Comparison of ENCODE assay signal across 10 mouse cellular contexts in genomic region chr12:74516527-74516926, GRCm38 (mm10).
DNase-seq lines count a peak whose midpoint lies in the region; ATAC-seq and TF ChIP-seq lines count a peak whose summit lies in the region.
"Had no signal": no experiment of that assay in that cellular context is flagged by ENCODE, and none has a peak within 500 bp of the region (broad histone marks: within the 10 kb centered on the region; RNA-seq: fewer than 3 reads in every experiment).

No protein-coding gene starts in this region.

- no peak for DNase-seq in midbrain, embryonic 11.5 days (ENCODE audit: low spot score, missing footprints)
- DNase-seq in left cerebral cortex, postnatal 10 days (ENCODE audit: extremely low spot score in 1 of 2, low spot score in 2 of 2), result peak; percentile 36 to 39
- DNase-seq in right cerebral cortex, postnatal 4 days, result peak; percentile 7
- no peak for DNase-seq in spleen, postnatal 10 days (ENCODE audit: low spot score in 2 of 2)
- no peak for DNase-seq in lung, adult 2 months

- no peak overlapping the region for H3K27ac ChIP-seq in midbrain, embryonic 13.5 days
- H3K27ac ChIP-seq in midbrain, embryonic 11.5 days (ENCODE audit: low read depth, low read length), result no peak overlapping the region
- no peak overlapping the region for H3K27ac ChIP-seq in hindbrain, embryonic 15.5 days (replicated peaks)
- H3K27ac ChIP-seq: heart, embryonic 13.5 days; neural tube, embryonic 12.5 days had no signal

- no peaks in the 10 kb centered on the region for H3K9me3 ChIP-seq in midbrain, embryonic 13.5 days
- no peaks in the 10 kb centered on the region for H3K9me3 ChIP-seq in midbrain, embryonic 11.5 days (ENCODE audit: control insufficient read depth, low read length)
- no peaks in the 10 kb centered on the region for H3K9me3 ChIP-seq in hindbrain, embryonic 15.5 days
- H3K9me3 ChIP-seq: heart, embryonic 13.5 days; neural tube, embryonic 12.5 days had no signal

- no peaks in the 10 kb centered on the region for H3K4me1 ChIP-seq in midbrain, embryonic 13.5 days (replicated peaks)
- no peaks in the 10 kb centered on the region for H3K4me1 ChIP-seq in midbrain, embryonic 11.5 days (ENCODE audit: control insufficient read depth, insufficient read depth, low read length)
- no peaks in the 10 kb centered on the region for H3K4me1 ChIP-seq in hindbrain, embryonic 15.5 days (replicated peaks)
- no peaks in the 10 kb centered on the region for H3K4me1 ChIP-seq in lung, adult 2 months (ENCODE audit: control insufficient read depth, insufficient read depth, low read length)
- H3K4me1 ChIP-seq: heart, embryonic 13.5 days; neural tube, embryonic 12.5 days had no signal

- no peak overlapping the region for H3K4me3 ChIP-seq in midbrain, embryonic 13.5 days (replicated peaks)
- no peak overlapping the region for H3K4me3 ChIP-seq in midbrain, embryonic 11.5 days (ENCODE audit: low read depth, low read length)
- H3K4me3 ChIP-seq in hindbrain, embryonic 15.5 days, result no peak overlapping the region
- no peak overlapping the region for H3K4me3 ChIP-seq in lung, adult 2 months (replicated peaks; ENCODE audit: extremely low read depth, low read depth, low read length)
- H3K4me3 ChIP-seq: heart, embryonic 13.5 days; neural tube, embryonic 12.5 days had no signal

- intact Hi-C loops in left cerebral cortex, postnatal 10 days (cut with DNase I), result no loop called here

- no peaks in the 10 kb centered on the region for H3K27me3 ChIP-seq in midbrain, embryonic 13.5 days
- H3K27me3 ChIP-seq in midbrain, embryonic 11.5 days (ENCODE audit: control insufficient read depth, insufficient read depth, low read length), result no peaks in the 10 kb centered on the region
- H3K27me3 ChIP-seq in hindbrain, embryonic 15.5 days, result no peaks in the 10 kb centered on the region
- H3K27me3 ChIP-seq: heart, embryonic 13.5 days; neural tube, embryonic 12.5 days; Patski had no signal

- no peak overlapping the region for H3K9ac ChIP-seq in midbrain, embryonic 13.5 days (replicated peaks)
- H3K9ac ChIP-seq in midbrain, embryonic 11.5 days (ENCODE audit: low read length), result no peak overlapping the region
- H3K9ac ChIP-seq in hindbrain, embryonic 15.5 days, result no peak overlapping the region
- H3K9ac ChIP-seq: heart, embryonic 13.5 days; neural tube, embryonic 12.5 days had no signal

- no peaks in the 10 kb centered on the region for H3K36me3 ChIP-seq in midbrain, embryonic 13.5 days
- no peaks in the 10 kb centered on the region for H3K36me3 ChIP-seq in midbrain, embryonic 11.5 days (ENCODE audit: control insufficient read depth, insufficient read depth, low read length)
- H3K36me3 ChIP-seq in hindbrain, embryonic 15.5 days, result no peaks in the 10 kb centered on the region
- H3K36me3 ChIP-seq: heart, embryonic 13.5 days; neural tube, embryonic 12.5 days had no signal

- 0 out of 2 replicates have a peak, but pooled peaks have one; percentile 68 for ATAC-seq in midbrain, embryonic 13.5 days
- ATAC-seq in midbrain, embryonic 11.5 days (ENCODE audit: low FRiP score), result no peak
- ATAC-seq in hindbrain, embryonic 15.5 days (ENCODE audit: low FRiP score, low read depth), result peak; percentile 48; the same call in 1 of the 2 replicates
- ATAC-seq: Patski had no signal

- TF ChIP-seq CTCF in lung, adult 2 months (IDR thresholded peaks at IDR 0.05; ENCODE audit: insufficient read depth, low read length), result no peak

- WGBS in midbrain, embryonic 13.5 days, result 44% methylated on average over 3 of the region's 3 CpGs
- 58% methylated on average over 3 of the region's 3 CpGs for WGBS in midbrain, embryonic 11.5 days
- 38% methylated on average over 3 of the region's 3 CpGs for WGBS in hindbrain, embryonic 15.5 days
- WGBS in lung, adult 2 months, result 58% methylated on average over 3 of the region's 3 CpGs

- no peak for TF ChIP-seq POLR2A in lung, adult 2 months (IDR thresholded peaks at IDR 0.05; ENCODE audit: borderline replicate concordance, extremely low read depth, low read depth, low read length)

- no peak overlapping the region for H3K4me2 ChIP-seq in midbrain, embryonic 13.5 days (replicated peaks)
- H3K4me2 ChIP-seq in midbrain, embryonic 11.5 days, result no peak overlapping the region
- no peak overlapping the region for H3K4me2 ChIP-seq in hindbrain, embryonic 15.5 days
- H3K4me2 ChIP-seq: heart, embryonic 13.5 days; neural tube, embryonic 12.5 days had no signal

Comparison
In these comparisons a context has a peak if more than half of its experiments do, and no peak if none do; other contexts are left out.
1. DNase-seq: peak in left cerebral cortex, postnatal 10 days (2 of 2) and right cerebral cortex, postnatal 4 days (single experiment); none in midbrain, embryonic 11.5 days (single experiment), spleen, postnatal 10 days (0 of 2) and lung, adult 2 months (single experiment).